Mouse (Mus musculus) CH12.LX (cell line): ENCODE data around the gene Tsc22d2.

Source experiments
- CHD1 ChIP-seq: IDR thresholded peaks from 2 replicates; pipeline ENCODE4 v1.6.1; 2012; ENCODE audit warnings: low read depth, low read length, improper control_type of control experiment, inconsistent platforms
- CTCF ChIP-seq, 2 experiments: IDR thresholded peaks in 1 of 2; conservative IDR thresholded peaks in 1 of 2; 2 replicates each; pipeline ENCODE4 v1.5.1; 2011 to 2012; ENCODE audit warnings: low read depth in 2 of 2, low read length in 2 of 2, improper control_type of control experiment in 1 of 2, inconsistent platforms in 1 of 2, mild to moderate bottlenecking in 1 of 2, moderate library complexity in 1 of 2
- POLR2A ChIP-seq: IDR thresholded peaks from 2 replicates; pipeline ENCODE4 v1.6.1; 2011; ENCODE audit warnings: low read depth, mild to moderate bottlenecking, improper control_type of control experiment, low read length
- SMC3 ChIP-seq: IDR thresholded peaks from 2 replicates; pipeline ENCODE4 v1.6.1; 2011; ENCODE audit warnings: low read depth, low read length, improper control_type of control experiment
- USF1 ChIP-seq: IDR thresholded peaks from 2 replicates; pipeline ENCODE4 v1.6.1; 2014; ENCODE audit warnings: low read depth, mild to moderate bottlenecking, inconsistent platforms, low read length, improper control_type of control experiment
- USF2 ChIP-seq: conservative IDR thresholded peaks from 2 replicates; pipeline ENCODE4 v1.6.1; 2011; ENCODE audit warnings: low read depth, low read length, improper control_type of control experiment
- ZC3H11A ChIP-seq: IDR thresholded peaks from 2 replicates; pipeline ENCODE4 v1.6.1; 2012; ENCODE audit warnings: low read depth, mild to moderate bottlenecking, inconsistent platforms, low read length, improper control_type of control experiment

DNA sequence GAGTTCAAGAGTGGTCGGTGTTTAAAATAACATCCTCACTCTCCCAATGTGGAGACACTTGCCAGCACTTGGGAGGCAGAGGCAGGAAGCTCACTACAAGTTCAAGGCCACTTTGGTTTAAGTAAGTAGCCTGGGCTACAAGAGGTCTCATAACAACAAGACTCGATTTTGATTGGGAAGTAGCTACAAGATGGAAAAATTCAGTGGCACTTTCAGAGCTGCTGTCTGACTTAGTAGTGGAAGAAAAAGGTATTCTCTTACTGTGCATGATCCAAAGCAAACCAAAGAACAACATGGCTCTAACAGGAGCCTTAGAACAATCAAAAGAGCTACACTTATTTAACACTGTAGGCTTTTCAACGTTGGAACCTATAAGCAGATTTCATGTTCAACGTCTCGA lies 844 bp upstream of the Tsc22d2 start:
- no peak for TF ChIP-seq POLR2A
- no peak for TF ChIP-seq CTCF (conservative IDR thresholded peaks at IDR 0.05 in 1 of 2, IDR thresholded peaks at IDR 0.05 in 1 of 2; ENCODE audit: low read depth in 2 of 2, low read length in 2 of 2)
- TF ChIP-seq USF2 = no peak
- no peak for TF ChIP-seq ZC3H11A
- no peak for TF ChIP-seq SMC3
- TF ChIP-seq CHD1 = no peak
- TF ChIP-seq USF1 = no peak
